Mouse (Mus musculus) brain, embryonic 18.5 days (tissue): ENCODE results near the gene Gm5849.
"Not testable (repeated sequence)": the region's sequence is repeated elsewhere in the genome, so short reads cannot be mapped to it uniquely, and the experiment has no call there.

ENCODE experiments used
- DNase-seq: peaks from one replicate; pipeline ENCODE4 v3.0.0-alpha.2; 2012; ENCODE audit warnings: low read depth, low spot score

Gene Gm5849

GRCm38 (mm10) chr3:90777776-90778175, at the start of gene Gm5849:
TSS of gene Gm5849 (minus strand) at chr3:90777876.
- DNase-seq: not testable (repeated sequence)

GRCm38 (mm10) chr3:90749658-90750057, 28.0 kb downstream of the Gm5849 start:
- DNase-seq: no peak

GRCm38 (mm10) chr3:90726606-90727005, 51.1 kb downstream of the Gm5849 start, which contains the start of gene Pglyrp4:
TSS of gene Pglyrp4 (plus strand) at chr3:90726906.
- DNase-seq: no peak
